Mouse (Mus musculus) ES-E14 (cell line): ENCODE data around the gene Plxdc1.

ENCODE experiments used
- CHD2 ChIP-seq: IDR thresholded peaks from 2 replicates; pipeline ENCODE4 v1.6.1; 2014; ENCODE audit warnings: mild to moderate bottlenecking, low read depth, low read length, inconsistent platforms
- HCFC1 ChIP-seq: IDR thresholded peaks from 2 replicates; pipeline ENCODE4 v1.6.1; 2012; ENCODE audit warnings: low read length, inconsistent platforms, borderline replicate concordance; ENCODE audit not compliant: insufficient read depth
- MAFK ChIP-seq: IDR thresholded peaks from 2 replicates; pipeline ENCODE4 v1.6.1; 2014; ENCODE audit warnings: mild to moderate bottlenecking, low read depth, low read length, inconsistent platforms; ENCODE audit not compliant: insufficient read depth
- ZC3H11A ChIP-seq: IDR thresholded peaks from 2 replicates; pipeline ENCODE4 v1.6.1; 2012; ENCODE audit warnings: low read depth, mild to moderate bottlenecking, inconsistent platforms, low read length, borderline replicate concordance
- ZNF384 ChIP-seq: IDR thresholded peaks from 2 replicates; pipeline ENCODE4 v1.6.1; 2012; ENCODE audit warnings: low read depth, low read length, inconsistent platforms

DNA sequence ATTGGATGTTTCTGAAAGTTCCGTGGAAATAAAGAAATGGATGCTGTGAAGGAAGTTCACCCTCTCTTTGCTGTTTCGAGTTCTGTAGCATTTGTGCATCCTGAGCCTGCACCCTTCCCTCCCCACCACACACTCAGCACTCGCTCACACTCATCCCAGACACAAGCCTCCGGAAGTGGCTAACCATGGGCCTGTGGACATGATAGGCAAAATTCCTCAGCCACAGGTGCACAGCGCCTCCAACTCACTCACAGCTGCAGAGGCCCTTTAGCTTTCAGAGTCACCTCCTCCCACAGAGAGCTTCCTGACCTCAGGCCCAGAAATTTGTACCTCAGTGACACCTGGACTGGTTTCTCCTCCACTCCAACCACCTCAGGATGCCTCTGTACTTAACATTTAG is 8.4 kb downstream of the Plxdc1 start:
- TF ChIP-seq CHD2 (no peak), ZNF384 (no peak), ZC3H11A (no peak), MAFK (no peak), HCFC1 (no peak)
